Mouse (Mus musculus): Measurements from ENCODE around the gene Dpy30. TPM values are rescaled to one million over a fixed set of nuclear protein-coding genes. Genes with fewer than 3 reads are reported as not detected.

The Dpy30 gene
- polyA plus RNA-seq, 1 experiment, result 17.8 TPM

DNA sequence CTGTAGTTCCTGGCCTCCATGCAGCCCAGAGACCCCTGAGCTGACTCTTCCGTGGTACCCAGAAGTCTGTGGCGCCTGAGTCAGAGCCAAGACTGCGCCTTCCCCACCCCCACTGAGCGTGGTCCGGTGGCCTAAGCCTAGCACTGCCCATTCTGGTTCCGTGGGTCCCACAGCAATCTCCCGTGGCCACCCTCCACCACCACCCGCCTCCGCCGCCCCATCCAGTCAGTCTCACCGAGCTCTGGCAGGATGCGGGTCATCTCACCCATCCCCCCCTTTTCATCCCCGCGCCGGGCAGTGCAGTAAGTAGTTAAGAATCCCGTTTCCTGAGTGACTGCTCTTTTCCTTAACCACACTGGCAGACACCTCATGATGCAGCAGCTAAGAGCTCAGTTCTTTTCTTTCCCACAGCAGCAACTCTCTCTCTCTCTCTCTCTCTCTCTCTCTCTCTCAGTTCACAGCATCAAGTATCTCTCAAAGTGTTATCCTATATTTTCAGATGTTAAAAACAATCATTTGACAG lies 51.0 kb downstream of the Dpy30 start:
- Histone ChIP-seq H3K4me1 (ENCODE audit: control insufficient read depth, insufficient read depth, insufficient read length, low read length) (peaks cover 2% of the 10 kb centered on the region; the same call in 1 of the 2 replicates), H3K27ac (ENCODE audit: insufficient read depth, low read depth, low read length) (no peak overlapping the region), H3K36me3 (ENCODE audit: control insufficient read depth, insufficient read depth, low read length) (no peaks in the 10 kb centered on the region), H3K4me3 (ENCODE audit: low read depth, low read length) (no peak overlapping the region), H3K27me3 (ENCODE audit: control insufficient read depth, insufficient read depth, low read length) (no peaks in the 10 kb centered on the region)
- WGBS, result 90% methylated on average over 16 of the region's 16 CpGs
- TF ChIP-seq POLR2A (IDR thresholded peaks at IDR 0.05; ENCODE audit: low read depth, low read length), result no peak
- no peak for TF ChIP-seq CTCF (IDR thresholded peaks at IDR 0.05; ENCODE audit: extremely low read depth, insufficient read length, insufficient replicate concordance, low read depth, low read length)

DNA sequence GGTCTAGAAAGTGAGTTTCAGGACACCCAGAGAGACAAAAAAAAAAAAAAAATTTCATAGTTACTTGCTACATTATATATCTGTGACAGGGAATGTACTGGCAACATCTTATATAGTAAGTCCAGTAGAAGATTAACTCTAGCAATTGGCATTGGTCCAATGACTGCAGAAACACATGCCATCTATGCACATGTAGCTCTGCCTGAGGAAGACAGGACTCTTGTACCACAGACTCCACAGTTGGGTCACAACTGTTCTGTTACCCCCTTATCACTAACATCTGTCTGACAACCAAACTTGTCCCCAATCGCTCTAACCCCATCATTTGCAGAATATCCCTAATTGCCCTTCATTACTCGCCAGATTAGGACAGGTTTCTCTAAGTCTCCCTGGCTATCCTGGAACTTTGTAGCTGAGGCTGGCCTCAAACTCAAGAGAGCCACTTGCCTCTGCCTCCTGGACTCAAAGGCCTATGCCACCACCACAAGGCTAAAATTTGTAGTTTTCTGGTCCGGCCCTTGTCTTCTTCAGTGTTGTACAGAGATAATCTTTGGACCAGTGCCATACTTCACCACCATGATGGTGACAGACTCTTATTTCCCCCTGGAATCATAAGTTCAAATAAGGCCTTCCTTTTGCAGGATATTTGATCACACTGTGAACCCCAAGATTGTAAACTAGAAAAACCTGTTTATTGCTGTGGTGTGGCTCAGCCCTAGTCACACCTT lies 52.0 kb downstream of the Dpy30 start:
- H3K27ac ChIP-seq (ENCODE audit: insufficient read depth, low read depth, low read length), result no peak overlapping the region
- no peak overlapping the region for H3K4me3 ChIP-seq (ENCODE audit: low read depth, low read length)
- no peaks in the 10 kb centered on the region for H3K27me3 ChIP-seq (ENCODE audit: control insufficient read depth, insufficient read depth, low read length)
- peaks cover 2% of the 10 kb centered on the region; the same call in 1 of the 2 replicates for H3K4me1 ChIP-seq (ENCODE audit: control insufficient read depth, insufficient read depth, insufficient read length, low read length)
- 71% methylated on average over 3 of the region's 3 CpGs for WGBS
- TF ChIP-seq CTCF (IDR thresholded peaks at IDR 0.05; ENCODE audit: extremely low read depth, insufficient read length, insufficient replicate concordance, low read depth, low read length) (no peak), POLR2A (IDR thresholded peaks at IDR 0.05; ENCODE audit: low read depth, low read length) (no peak)
- H3K36me3 ChIP-seq (ENCODE audit: control insufficient read depth, insufficient read depth, low read length), result no peaks in the 10 kb centered on the region

DNA sequence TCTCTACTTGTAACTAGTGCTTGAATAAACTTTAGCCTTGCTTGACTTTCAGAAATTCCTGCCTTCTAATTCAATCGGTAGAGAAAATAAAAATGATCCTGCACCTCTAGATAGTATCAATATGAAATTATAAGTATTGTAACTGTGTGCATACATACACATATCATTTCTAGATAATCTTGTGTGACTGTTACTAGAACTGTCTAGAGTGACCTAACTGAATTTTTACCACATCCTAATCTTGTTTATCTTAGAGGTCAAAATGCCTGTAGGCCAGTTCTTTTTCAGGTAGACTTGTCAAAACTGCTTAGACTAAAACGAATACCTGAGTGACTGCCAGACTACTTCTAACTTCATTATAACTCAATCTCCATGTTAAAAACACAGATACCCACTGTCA lies 53.5 kb downstream of the Dpy30 start:
- TF ChIP-seq CTCF (IDR thresholded peaks at IDR 0.05; ENCODE audit: extremely low read depth, insufficient read length, insufficient replicate concordance, low read depth, low read length) (no peak), POLR2A (IDR thresholded peaks at IDR 0.05; ENCODE audit: low read depth, low read length) (no peak)

DNA sequence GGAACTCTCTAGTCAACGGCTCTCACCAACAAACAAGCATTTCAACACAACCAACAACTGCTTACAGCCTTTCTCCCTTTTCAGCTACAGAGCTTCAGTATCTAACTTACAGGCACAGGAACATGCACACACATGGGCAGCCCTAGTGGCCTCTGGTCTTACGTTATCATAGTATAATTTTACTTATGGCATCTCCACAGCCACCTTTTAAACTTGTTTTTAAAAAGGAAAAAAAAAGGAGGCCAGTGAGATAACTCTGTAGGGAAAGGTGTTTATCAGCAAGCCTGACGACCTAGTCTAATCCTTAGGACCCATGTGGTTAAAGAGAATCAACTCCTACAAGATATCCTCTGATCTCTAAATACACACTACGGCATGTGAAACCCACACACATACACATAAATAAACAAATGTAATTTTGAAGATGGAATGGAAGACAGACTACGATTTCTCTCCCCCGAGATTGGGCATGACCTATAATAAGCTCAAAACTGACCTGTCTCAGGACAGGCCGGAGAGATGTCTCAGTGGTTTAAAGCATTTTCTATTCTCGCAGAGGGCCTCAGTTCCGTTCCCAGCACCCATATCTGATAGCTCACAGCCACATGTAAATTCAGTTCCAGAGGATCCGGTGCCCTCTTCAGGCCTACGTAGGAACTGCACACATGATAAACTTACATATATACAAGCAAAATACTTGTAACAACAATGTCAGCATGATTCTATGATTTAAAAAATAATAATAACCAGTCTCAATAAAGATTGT lies 56.1 kb downstream of the Dpy30 start:
- TF ChIP-seq CTCF (IDR thresholded peaks at IDR 0.05; ENCODE audit: extremely low read depth, insufficient read length, insufficient replicate concordance, low read depth, low read length), result no peak
- no peak for TF ChIP-seq POLR2A (IDR thresholded peaks at IDR 0.05; ENCODE audit: low read depth, low read length)
- H3K27ac ChIP-seq (ENCODE audit: insufficient read depth, low read depth, low read length), result no peak overlapping the region
- 94% methylated on average over 11 of the region's 11 CpGs for WGBS
- no peaks in the 10 kb centered on the region for H3K36me3 ChIP-seq (ENCODE audit: control insufficient read depth, insufficient read depth, low read length)
- H3K4me3 ChIP-seq (ENCODE audit: low read depth, low read length), result no peak overlapping the region
- H3K27me3 ChIP-seq (ENCODE audit: control insufficient read depth, insufficient read depth, low read length), result no peaks in the 10 kb centered on the region
- H3K4me1 ChIP-seq (ENCODE audit: control insufficient read depth, insufficient read depth, insufficient read length, low read length), result peaks cover 5% of the 10 kb centered on the region

More for the DNA sequence above, 53.5 kb downstream of the Dpy30 start:
- WGBS, result 55% methylated on average over 2 of the region's 2 CpGs
- Histone ChIP-seq H3K4me1 (ENCODE audit: control insufficient read depth, insufficient read depth, insufficient read length, low read length) (peaks cover 2% of the 10 kb centered on the region; the same call in 1 of the 2 replicates), H3K4me3 (ENCODE audit: low read depth, low read length) (no peak overlapping the region), H3K27ac (ENCODE audit: insufficient read depth, low read depth, low read length) (no peak overlapping the region), H3K36me3 (ENCODE audit: control insufficient read depth, insufficient read depth, low read length) (no peaks in the 10 kb centered on the region), H3K27me3 (ENCODE audit: control insufficient read depth, insufficient read depth, low read length) (no peaks in the 10 kb centered on the region)

DNA sequence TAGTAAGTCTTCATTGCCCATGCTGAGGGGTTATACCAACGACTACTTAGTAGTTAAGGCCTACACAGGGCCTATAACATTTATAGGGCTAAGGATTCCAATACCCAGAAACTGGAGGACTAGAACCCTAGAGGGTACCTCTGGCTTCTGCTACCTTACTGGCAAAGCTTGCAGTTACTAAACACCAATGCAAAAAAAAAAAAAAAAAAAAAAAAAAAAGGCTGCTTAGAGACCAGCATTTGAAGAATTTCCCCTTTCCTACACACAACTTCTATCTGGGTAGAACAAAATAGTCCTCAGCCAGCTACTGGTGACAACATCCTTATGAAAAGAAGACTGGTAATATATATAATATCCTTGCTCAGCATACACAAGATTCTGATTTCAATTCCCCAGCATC lies 58.1 kb downstream of the Dpy30 start:
- no peaks in the 10 kb centered on the region for H3K36me3 ChIP-seq (ENCODE audit: control insufficient read depth, insufficient read depth, low read length)
- H3K27me3 ChIP-seq (ENCODE audit: control insufficient read depth, insufficient read depth, low read length), result no peaks in the 10 kb centered on the region
- TF ChIP-seq CTCF (IDR thresholded peaks at IDR 0.05; ENCODE audit: extremely low read depth, insufficient read length, insufficient replicate concordance, low read depth, low read length), result no peak
- TF ChIP-seq POLR2A (IDR thresholded peaks at IDR 0.05; ENCODE audit: low read depth, low read length), result no peak
- peaks cover 4% of the 10 kb centered on the region; the same call in 1 of the 2 replicates for H3K4me1 ChIP-seq (ENCODE audit: control insufficient read depth, insufficient read depth, insufficient read length, low read length)
- no peak overlapping the region for H3K27ac ChIP-seq (ENCODE audit: insufficient read depth, low read depth, low read length)
- H3K4me3 ChIP-seq (ENCODE audit: low read depth, low read length), result no peak overlapping the region
- WGBS, result 67% methylated on average over 1 of the region's 1 CpGs

- Histone ChIP-seq H3K27ac (ENCODE audit: insufficient read depth, low read depth, low read length) (no peak overlapping the region), H3K4me3 (ENCODE audit: low read depth, low read length) (no peak overlapping the region), H3K4me1 (ENCODE audit: control insufficient read depth, insufficient read depth, insufficient read length, low read length) (peaks cover 4% of the 10 kb centered on the region; the same call in 1 of the 2 replicates), H3K27me3 (ENCODE audit: control insufficient read depth, insufficient read depth, low read length) (no peaks in the 10 kb centered on the region), H3K36me3 (ENCODE audit: control insufficient read depth, insufficient read depth, low read length) (no peaks in the 10 kb centered on the region)
- TF ChIP-seq CTCF (IDR thresholded peaks at IDR 0.05; ENCODE audit: extremely low read depth, insufficient read length, insufficient replicate concordance, low read depth, low read length), result no peak
- no peak for TF ChIP-seq POLR2A (IDR thresholded peaks at IDR 0.05; ENCODE audit: low read depth, low read length)
- WGBS, result 40% methylated on average over 5 of the region's 5 CpGs
Observed at GRCm38 (mm10) chr17:74265156-74265505, 58.6 kb downstream of the Dpy30 start.

Data from small intestine, adult 2 months (tissue).